In genomic region chr4:150415227-150415969, GRCm38 (mm10) we compare ENCODE assay signal across 13 mouse cellular contexts.
DNase-seq lines count a peak whose midpoint lies in the region; ATAC-seq and TF ChIP-seq lines count a peak whose summit lies in the region.
"Had no signal": no experiment of that assay in that cellular context is flagged by ENCODE, and none has a peak within 500 bp of the region (broad histone marks: within the 10 kb centered on the region; RNA-seq: fewer than 3 reads in every experiment).

No protein-coding gene starts in this region.

- H3K4me3 ChIP-seq in hindbrain, embryonic 15.5 days = no peak overlapping the region
- no peak overlapping the region for H3K4me3 ChIP-seq in hindbrain, postnatal 0 days (ENCODE audit: low read length)
- H3K4me3 ChIP-seq in stomach, embryonic 14.5 days (ENCODE audit: low read depth, low read length) = no peak overlapping the region
- no peak overlapping the region for H3K4me3 ChIP-seq in stomach, postnatal 0 days (ENCODE audit: low read depth, low read length)
- H3K4me3 ChIP-seq: embryonic facial prominence, embryonic 13.5 days had no signal

- no peaks in the 10 kb centered on the region for H3K27me3 ChIP-seq in hindbrain, embryonic 15.5 days
- H3K27me3 ChIP-seq in hindbrain, postnatal 0 days (ENCODE audit: insufficient read depth, low read length) = no peaks in the 10 kb centered on the region
- no peaks in the 10 kb centered on the region for H3K27me3 ChIP-seq in stomach, embryonic 14.5 days (ENCODE audit: control insufficient read depth, insufficient read depth, low read length)
- H3K27me3 ChIP-seq in stomach, postnatal 0 days (ENCODE audit: control insufficient read depth, insufficient read depth, low read length) = no peaks in the 10 kb centered on the region
- H3K27me3 ChIP-seq: embryonic facial prominence, embryonic 13.5 days had no signal

- H3K9me3 ChIP-seq in hindbrain, embryonic 15.5 days = no peaks in the 10 kb centered on the region
- H3K9me3 ChIP-seq in hindbrain, postnatal 0 days (ENCODE audit: low read length) = no peaks in the 10 kb centered on the region
- H3K9me3 ChIP-seq in stomach, embryonic 14.5 days (ENCODE audit: control insufficient read depth, low read depth, low read length) = no peaks in the 10 kb centered on the region
- no peaks in the 10 kb centered on the region for H3K9me3 ChIP-seq in stomach, postnatal 0 days (ENCODE audit: control insufficient read depth, low read length)
- H3K9me3 ChIP-seq: embryonic facial prominence, embryonic 13.5 days had no signal

- no peak overlapping the region for H3K4me2 ChIP-seq in hindbrain, embryonic 15.5 days
- no peak overlapping the region for H3K4me2 ChIP-seq in hindbrain, postnatal 0 days (ENCODE audit: low read depth, low read length)
- H3K4me2 ChIP-seq in stomach, embryonic 14.5 days (replicated peaks; ENCODE audit: low read depth, low read length) = no peak overlapping the region
- no peak overlapping the region for H3K4me2 ChIP-seq in stomach, postnatal 0 days (replicated peaks; ENCODE audit: low read depth)
- H3K4me2 ChIP-seq: embryonic facial prominence, embryonic 13.5 days had no signal

- TF ChIP-seq CTCF in hindbrain, postnatal 0 days (IDR thresholded peaks at IDR 0.05; ENCODE audit: low read depth) = no peak
- no peak for TF ChIP-seq CTCF in stomach, postnatal 0 days (IDR thresholded peaks at IDR 0.05; ENCODE audit: low read depth)

- 54% methylated on average over 10 of the region's 10 CpGs for WGBS in hindbrain, embryonic 15.5 days
- 44% methylated on average over 10 of the region's 10 CpGs for WGBS in hindbrain, postnatal 0 days
- WGBS in stomach, embryonic 14.5 days = 70% methylated on average over 10 of the region's 10 CpGs
- 53% methylated on average over 10 of the region's 10 CpGs for WGBS in stomach, postnatal 0 days

- 0 out of 2 replicates have a peak overlapping the region, but pooled peaks have one; percentile 43 for H3K27ac ChIP-seq in hindbrain, embryonic 15.5 days (replicated peaks)
- H3K27ac ChIP-seq in hindbrain, postnatal 0 days = no peak overlapping the region
- no peak overlapping the region for H3K27ac ChIP-seq in stomach, embryonic 14.5 days (ENCODE audit: low read length)
- no peak overlapping the region for H3K27ac ChIP-seq in stomach, postnatal 0 days (replicated peaks)
- H3K27ac ChIP-seq: embryonic facial prominence, embryonic 13.5 days had no signal

- H3K9ac ChIP-seq in hindbrain, embryonic 15.5 days = no peak overlapping the region
- H3K9ac ChIP-seq in hindbrain, postnatal 0 days (replicated peaks; ENCODE audit: low read length) = no peak overlapping the region
- H3K9ac ChIP-seq in stomach, embryonic 14.5 days (replicated peaks; ENCODE audit: low read depth, low read length) = no peak overlapping the region
- H3K9ac ChIP-seq in stomach, postnatal 0 days (ENCODE audit: low read length) = no peak overlapping the region
- H3K9ac ChIP-seq: embryonic facial prominence, embryonic 13.5 days had no signal

- intact Hi-C loops in left cerebral cortex, postnatal 10 days (cut with DNase I) = no loop called here

- DNase-seq in hindbrain, postnatal 0 days (ENCODE audit: low spot score) = no peak
- no peak for DNase-seq in stomach, postnatal 0 days (ENCODE audit: low spot score)
- peak; percentile 56 to 81 for DNase-seq in kidney, postnatal 36 days
- DNase-seq in spleen, adult 12 weeks (ENCODE audit: low spot score) = no peak
- no peak for DNase-seq in spleen, postnatal 14 days (ENCODE audit: low spot score in 2 of 2)
- DNase-seq in left cerebral cortex, postnatal 10 days (ENCODE audit: extremely low spot score in 1 of 2, low spot score in 2 of 2) = no peak
- DNase-seq: adrenal gland, postnatal 25 days; B cell, adult 2 months; cerebellum, adult 8-10 months; thymus, postnatal 25 days had no signal

- no peak for ATAC-seq in hindbrain, embryonic 15.5 days (ENCODE audit: low FRiP score, low read depth)
- ATAC-seq in hindbrain, postnatal 0 days = no peak
- 0 out of 2 replicates have a peak, but pooled peaks have one; percentile 37 for ATAC-seq in stomach, embryonic 14.5 days (ENCODE audit: insufficient number of reproducible peaks, insufficient read depth, low FRiP score, low read depth)
- ATAC-seq in stomach, postnatal 0 days (ENCODE audit: low FRiP score, low TSS enrichment) = no peak

- 0 out of 2 replicates have a peak, but pooled peaks cover 3% of the 10 kb centered on the region for H3K36me3 ChIP-seq in hindbrain, embryonic 15.5 days
- H3K36me3 ChIP-seq in hindbrain, postnatal 0 days (ENCODE audit: insufficient read depth, low read length) = 0 out of 2 replicates have a peak, but pooled peaks cover 7% of the 10 kb centered on the region
- H3K36me3 ChIP-seq in stomach, embryonic 14.5 days (ENCODE audit: control insufficient read depth, insufficient read depth, low read length) = no peaks in the 10 kb centered on the region; the same call in 1 of the 2 replicates
- no peaks in the 10 kb centered on the region for H3K36me3 ChIP-seq in stomach, postnatal 0 days (ENCODE audit: control insufficient read depth, insufficient read depth, low read length)

- no peak for TF ChIP-seq EP300 in stomach, postnatal 0 days (optimal IDR thresholded peaks at IDR 0.05)

- H3K4me1 ChIP-seq in hindbrain, embryonic 15.5 days (replicated peaks) = peaks cover 30% of the 10 kb centered on the region; the same call in 1 of the 2 replicates
- H3K4me1 ChIP-seq in hindbrain, postnatal 0 days (ENCODE audit: insufficient read depth, low read length) = 0 out of 2 replicates have a peak, but pooled peaks cover 5% of the 10 kb centered on the region
- H3K4me1 ChIP-seq in stomach, embryonic 14.5 days (ENCODE audit: control insufficient read depth, insufficient read depth, low read length) = no peaks in the 10 kb centered on the region
- no peaks in the 10 kb centered on the region for H3K4me1 ChIP-seq in stomach, postnatal 0 days (replicated peaks; ENCODE audit: control insufficient read depth, insufficient read depth)

Comparison
In these comparisons a context has a peak if more than half of its experiments do, and no peak if none do; other contexts are left out.
1. DNase-seq: peak in kidney, postnatal 36 days (2 of 2); none in hindbrain, postnatal 0 days (single experiment), stomach, postnatal 0 days (single experiment), spleen, adult 12 weeks (single experiment), spleen, postnatal 14 days (0 of 2) and left cerebral cortex, postnatal 10 days (0 of 2).